Mouse (Mus musculus): ENCODE measurements around the gene Dis3.

Dis3 gene

DNA sequence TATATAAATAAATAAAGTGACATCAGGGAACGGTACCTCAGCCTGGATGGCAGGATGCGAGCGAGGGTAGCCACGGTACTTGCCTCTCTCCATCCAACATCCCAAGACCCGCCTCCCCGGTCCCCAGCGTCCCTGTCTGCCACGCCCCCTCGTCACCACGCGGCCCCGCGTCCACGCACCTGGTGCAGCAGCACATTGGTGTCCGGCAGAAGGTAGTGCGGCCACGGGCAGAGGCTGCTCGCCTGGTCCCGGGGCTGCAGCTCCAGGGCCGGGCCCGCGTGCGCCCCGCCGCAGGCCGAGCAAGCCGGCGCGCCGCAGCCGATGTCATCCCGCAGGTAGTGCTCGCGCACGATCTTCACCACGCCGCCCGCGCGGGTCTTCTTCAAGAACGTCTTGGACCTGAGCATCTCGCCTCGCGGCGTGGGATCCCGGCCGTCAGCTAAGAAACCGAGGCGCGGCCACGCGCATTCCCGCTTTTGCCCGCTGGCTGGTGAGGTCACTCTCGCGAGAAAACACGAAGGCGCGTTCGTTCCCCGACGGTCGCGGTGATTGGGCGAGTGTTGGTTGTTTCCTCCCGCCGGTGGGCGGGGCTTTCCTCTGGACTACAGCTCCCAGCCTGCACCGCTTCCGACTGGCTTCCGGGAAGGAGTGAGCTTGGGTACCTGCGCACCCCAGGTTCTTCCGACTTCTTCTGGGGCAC, at the start of gene Dis3, which contains the start of gene Pibf1:
Gene Dis3, minus strand, starts transcription at position 504 of the 700 bp plus-strand sequence.
Gene Pibf1, plus strand, starts transcription at position 158 of the 700 bp plus-strand sequence.
- peak; percentile 98 to 100 for DNase-seq (ENCODE audit: low spot score in 2 of 2)

GRCm38 (mm10) chr14:99146841-99147240, 47.3 kb upstream of the Dis3 start:
- DNase-seq (ENCODE audit: low spot score in 2 of 2), result no peak

GRCm38 (mm10) chr14:99141786-99142633, 42.4 kb upstream of the Dis3 start:
- DNase-seq (ENCODE audit: low spot score in 2 of 2), result peak; percentile 50 to 51

GRCm38 (mm10) chr14:99140036-99140435, 40.5 kb upstream of the Dis3 start:
- DNase-seq (ENCODE audit: low spot score in 2 of 2), result no peak

GRCm38 (mm10) chr14:99136297-99136696, 36.7 kb upstream of the Dis3 start:
- no peak for DNase-seq (ENCODE audit: low spot score in 2 of 2)

DNA sequence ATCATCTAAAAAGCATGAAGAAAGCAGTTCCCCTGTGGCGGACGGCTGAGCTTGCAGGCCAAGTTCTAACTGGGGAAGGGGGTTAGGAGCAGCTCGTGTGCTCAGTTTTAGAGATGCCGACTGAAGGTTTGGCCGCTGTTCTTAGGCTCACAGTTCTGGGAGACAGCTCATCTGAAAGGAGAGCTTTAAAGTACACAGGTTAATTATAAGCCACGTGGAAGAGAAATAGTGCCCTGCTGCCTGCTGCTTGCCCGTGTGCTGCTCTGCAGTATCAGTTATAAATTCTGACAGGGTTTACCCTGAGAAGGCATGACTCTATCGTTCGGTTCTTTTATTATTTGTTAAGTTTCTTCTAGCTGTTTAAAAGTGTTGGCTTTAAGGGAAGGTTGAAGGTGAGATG, 36.2 kb upstream of the Dis3 start:
- DNase-seq (ENCODE audit: low spot score in 2 of 2), result no peak

GRCm38 (mm10) chr14:99134048-99134447, 34.5 kb upstream of the Dis3 start:
- no peak for DNase-seq (ENCODE audit: low spot score in 2 of 2)

DNA sequence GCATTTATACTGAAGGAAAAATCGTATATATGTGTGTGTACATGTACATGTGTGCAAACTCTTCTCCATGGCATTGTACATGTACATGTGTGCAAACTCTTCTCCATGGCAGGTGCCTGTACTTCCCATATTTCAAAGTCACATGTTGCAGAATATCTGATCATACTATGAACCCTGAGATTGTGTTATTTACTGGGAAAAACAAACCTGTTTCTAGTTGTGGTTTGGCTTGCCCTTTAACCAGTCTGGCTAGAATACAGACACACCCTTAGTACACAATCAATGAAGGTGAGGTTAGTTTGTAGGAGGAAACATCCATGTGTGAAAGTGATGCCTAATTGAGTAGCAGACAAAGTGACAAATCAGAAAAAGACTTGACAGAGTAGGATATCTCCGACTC, 29.5 kb upstream of the Dis3 start:
- no peak for DNase-seq (ENCODE audit: low spot score in 2 of 2)

DNA sequence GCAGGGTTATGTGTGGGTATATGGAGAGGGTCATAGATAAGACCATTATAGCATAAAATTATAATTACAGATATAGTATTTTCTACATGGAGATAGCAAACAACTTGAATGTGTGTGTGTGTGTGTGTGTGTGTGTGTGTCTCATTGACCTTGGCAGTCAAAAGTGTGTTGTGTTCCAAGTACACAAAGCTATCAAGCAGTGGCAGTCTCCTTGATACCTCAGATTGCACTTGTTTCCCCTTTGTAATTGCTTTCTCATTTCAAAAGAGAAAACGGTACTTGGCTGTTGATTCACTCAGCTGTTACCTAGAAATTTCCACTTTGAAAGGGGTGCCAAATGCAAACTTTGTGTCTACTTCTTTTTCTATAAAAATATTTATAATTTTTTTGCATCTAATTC, 27.9 kb upstream of the Dis3 start:
- no peak for DNase-seq (ENCODE audit: low spot score in 2 of 2)

- DNase-seq (ENCODE audit: low spot score in 2 of 2), result no peak
These were observed 27.1 kb upstream of the Dis3 start for GRCm38 (mm10) chr14:99126713-99127112.

GRCm38 (mm10) chr14:99124076-99124475, 24.5 kb upstream of the Dis3 start:
- no peak for DNase-seq (ENCODE audit: low spot score in 2 of 2)

- DNase-seq (ENCODE audit: low spot score in 2 of 2), result no peak
These were observed 22.2 kb upstream of the Dis3 start for GRCm38 (mm10) chr14:99121584-99122339.

DNA sequence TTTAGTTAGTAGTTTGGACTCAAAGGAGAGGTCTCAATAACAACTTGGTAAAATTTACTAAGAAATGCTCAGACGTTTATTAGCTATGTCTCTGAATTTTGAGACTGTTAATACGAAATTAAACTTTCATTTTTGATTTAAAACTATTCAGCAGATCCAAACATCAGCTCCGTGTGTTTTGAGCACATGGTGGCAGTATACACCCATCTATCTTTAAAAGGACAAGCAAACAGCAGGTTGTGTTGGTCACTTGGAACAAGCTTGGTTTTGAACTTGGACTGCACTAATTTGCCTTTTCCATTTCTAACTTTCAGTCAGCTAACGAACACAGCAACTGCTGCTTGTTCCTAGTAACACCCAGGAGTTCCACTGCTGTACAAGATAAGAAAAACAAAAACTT, 18.0 kb upstream of the Dis3 start:
- no peak for DNase-seq (ENCODE audit: low spot score in 2 of 2)

- DNase-seq (ENCODE audit: low spot score in 2 of 2), result no peak
These were observed 9.2 kb upstream of the Dis3 start for GRCm38 (mm10) chr14:99108762-99109161.

GRCm38 (mm10) chr14:99107631-99108187, 8.1 kb upstream of the Dis3 start:
- DNase-seq (ENCODE audit: low spot score in 2 of 2), result no peak

- no peak for DNase-seq (ENCODE audit: low spot score in 2 of 2)
These were observed 7.1 kb upstream of the Dis3 start for GRCm38 (mm10) chr14:99106671-99107070.

DNA sequence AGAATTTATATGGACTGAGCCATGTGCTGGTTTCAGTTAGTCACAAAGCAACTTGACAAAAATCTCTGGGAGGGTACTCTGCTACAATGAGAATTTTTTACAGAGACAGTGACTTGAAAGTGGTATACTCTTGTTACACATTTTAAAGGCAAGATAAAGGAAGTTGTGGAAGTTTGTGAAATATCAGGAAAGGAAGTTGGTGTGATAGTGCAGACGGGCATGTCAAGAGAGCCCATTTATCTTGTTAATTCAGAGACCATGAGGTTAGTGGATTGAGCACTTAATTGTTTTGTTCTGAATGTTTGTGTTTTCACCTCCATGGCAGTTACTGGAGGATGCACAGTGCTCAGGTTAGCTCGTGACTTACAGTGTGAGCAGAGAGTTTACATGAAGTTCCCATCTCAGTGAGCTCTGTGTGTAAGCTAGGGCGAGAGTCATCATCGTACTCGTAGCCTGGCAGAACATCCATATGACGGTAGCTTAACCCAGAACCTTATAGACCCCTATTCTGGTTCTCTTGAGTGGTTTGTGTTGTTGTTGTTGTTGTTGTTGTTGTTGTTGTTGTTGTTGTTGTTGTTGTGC, 5.1 kb upstream of the Dis3 start:
- no peak for DNase-seq (ENCODE audit: low spot score in 2 of 2)

- DNase-seq (ENCODE audit: low spot score in 2 of 2), result no peak
These were observed 3.5 kb upstream of the Dis3 start for GRCm38 (mm10) chr14:99103050-99103449.

- no peak for DNase-seq (ENCODE audit: low spot score in 2 of 2)
These were observed 507 bp upstream of the Dis3 start for GRCm38 (mm10) chr14:99099967-99100587.

- no peak for DNase-seq (ENCODE audit: low spot score in 2 of 2)
These were observed 10.6 kb downstream of the Dis3 start for GRCm38 (mm10) chr14:99088947-99089346.

- no peak for DNase-seq (ENCODE audit: low spot score in 2 of 2)
These were observed 28.4 kb downstream of the Dis3 start for GRCm38 (mm10) chr14:99071146-99071545.

All from spleen, postnatal 36 days (tissue).